Mouse (Mus musculus) bone marrow, adult 2 months (tissue): ENCODE results near the gene H2-Q6.
"Not testable (repeated sequence)": the region's sequence is repeated elsewhere in the genome, so short reads cannot be mapped to it uniquely, and the experiment has no call there.

Experiments used
- CTCF ChIP-seq: fragments of 200-500 bp; IDR thresholded peaks from 2 replicates; pipeline ENCODE4 v1.5.1; 2011; ENCODE audit warnings: low read length, control low read depth; ENCODE audit not compliant: control insufficient read depth, insufficient read depth
- POLR2A ChIP-seq: fragments of 200-500 bp; IDR thresholded peaks from 2 replicates; pipeline ENCODE4 v1.6.1; 2011; ENCODE audit warnings: low read depth, mild to moderate bottlenecking, control low read depth, low read length, borderline replicate concordance; ENCODE audit not compliant: control insufficient read depth

DNA sequence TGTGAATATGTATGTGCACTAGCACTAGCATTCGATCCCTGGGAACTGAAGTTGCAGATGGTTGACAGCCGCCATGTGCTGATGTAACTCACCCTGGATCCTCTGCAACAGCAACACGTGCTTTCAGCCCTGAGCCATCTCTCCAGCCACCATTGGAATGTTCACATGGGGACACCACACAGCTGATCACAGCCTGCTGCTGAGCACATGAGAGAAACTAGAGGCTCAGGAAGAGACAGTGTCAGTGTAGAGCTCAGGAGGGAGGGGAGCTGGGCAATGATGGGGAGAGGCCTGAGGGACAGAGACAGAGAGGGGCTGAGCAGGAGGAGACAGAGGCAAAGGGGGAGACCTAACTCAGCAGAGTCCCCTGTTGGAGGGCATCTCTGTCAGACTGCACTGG, 10.9 kb downstream of the H2-Q6 start:
- not testable (repeated sequence) for TF ChIP-seq CTCF, POLR2A
